Mouse (Mus musculus): Measurements from ENCODE around the gene Tmcc1.

Tmcc1 gene

GRCm38 (mm10) chr6:115968700-115969099 lies 224.6 kb downstream of the Tmcc1 start:
- DNase-seq = no peak
